Comparison of ENCODE assay signal across 9 mouse cellular contexts in the genomic region with DNA sequence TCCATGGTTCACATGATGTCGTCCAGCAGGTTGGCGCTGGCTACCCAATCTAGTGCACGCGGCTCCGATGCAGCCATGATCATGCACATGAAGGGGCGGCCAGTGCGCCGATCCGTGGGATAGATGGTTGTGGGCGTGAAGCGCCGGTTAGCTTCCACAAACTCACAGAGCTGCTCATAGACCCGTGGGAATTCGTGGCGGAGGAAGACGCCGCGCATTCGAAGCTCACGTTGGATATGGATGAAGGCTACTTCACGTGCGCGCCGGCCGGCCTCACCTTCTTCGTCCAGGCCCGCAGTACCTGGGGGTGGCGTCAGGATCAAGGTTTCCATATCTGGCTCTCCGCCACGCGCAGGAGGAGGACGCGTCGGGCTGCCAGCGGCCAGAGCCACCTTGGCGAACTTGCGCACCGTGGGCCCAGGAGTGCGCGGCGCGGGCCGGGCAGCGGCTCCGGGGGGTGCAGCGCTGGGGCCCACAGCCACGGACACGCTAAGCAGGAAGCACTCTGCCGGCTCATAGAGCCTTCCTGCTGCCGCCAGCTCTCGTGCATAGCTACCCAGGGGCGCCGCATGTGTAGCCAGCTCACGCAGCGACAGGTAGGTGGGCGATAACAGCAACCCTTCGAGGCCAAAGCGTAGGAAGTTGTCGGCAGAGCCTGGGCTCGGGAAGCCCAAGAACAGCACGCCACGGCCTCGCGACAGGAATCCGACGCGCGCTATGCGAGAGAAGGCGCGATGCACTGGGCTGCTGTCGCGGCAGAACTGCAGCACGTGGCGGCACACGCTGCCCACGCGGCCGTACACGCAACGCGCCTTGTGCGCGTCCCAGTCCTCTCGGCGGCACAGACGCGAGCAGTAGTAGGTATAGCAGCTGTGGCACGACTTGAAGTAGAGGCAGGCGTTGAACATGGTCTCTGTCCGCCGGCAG. TPM values are rescaled to one million over a fixed set of nuclear protein-coding genes. Genes with fewer than 3 reads are reported as not detected.
DNase-seq lines count a peak whose midpoint lies in the region; ATAC-seq and TF ChIP-seq lines count a peak whose summit lies in the region.
"Had no signal": no experiment of that assay in that cellular context is flagged by ENCODE, and none has a peak within 500 bp of the region (broad histone marks: within the 10 kb centered on the region; RNA-seq: fewer than 3 reads in every experiment).

No protein-coding gene starts in this region.

- peaks cover 60% of the 10 kb centered on the region for H3K27me3 ChIP-seq in embryonic facial prominence, embryonic 13.5 days
- H3K27me3 ChIP-seq in limb, embryonic 10.5 days (ENCODE audit: low read depth, poor library complexity, severe bottlenecking) = peaks cover 62% of the 10 kb centered on the region
- H3K27me3 ChIP-seq in stomach, embryonic 14.5 days (ENCODE audit: control insufficient read depth, insufficient read depth, low read length) = peaks cover 37% of the 10 kb centered on the region

- peaks cover 22% of the 10 kb centered on the region for H3K4me1 ChIP-seq in lung, adult 2 months (ENCODE audit: control insufficient read depth, insufficient read depth, low read length)
- peaks cover 75% of the 10 kb centered on the region for H3K4me1 ChIP-seq in embryonic facial prominence, embryonic 13.5 days
- H3K4me1 ChIP-seq in limb, embryonic 10.5 days = peaks cover 76% of the 10 kb centered on the region
- peaks cover 54% of the 10 kb centered on the region for H3K4me1 ChIP-seq in stomach, embryonic 14.5 days (ENCODE audit: control insufficient read depth, insufficient read depth, low read length)

- H3K27ac ChIP-seq in embryonic facial prominence, embryonic 13.5 days = no peak overlapping the region
- peak overlapping the region; percentile 67 for H3K27ac ChIP-seq in limb, embryonic 10.5 days
- no peak overlapping the region for H3K27ac ChIP-seq in stomach, embryonic 14.5 days (ENCODE audit: low read length)

- ATAC-seq in CD4-positive, CD25-positive, alpha-beta regulatory T cell, adult 4 months = no peak
- ATAC-seq in embryonic facial prominence, embryonic 13.5 days (ENCODE audit: insufficient number of reproducible peaks, insufficient read depth, low FRiP score, low TSS enrichment, low read depth) = no peak
- no peak for ATAC-seq in stomach, embryonic 14.5 days (ENCODE audit: insufficient number of reproducible peaks, insufficient read depth, low FRiP score, low read depth)

- DNase-seq in CD4-positive, CD25-positive, alpha-beta regulatory T cell, adult 2 months (ENCODE audit: low read depth, low spot score) = peak; percentile 66
- DNase-seq in lung, adult 2 months = no peak
- DNase-seq in lung, postnatal 36 days = no peak
- DNase-seq in limb, embryonic 10.5 days (ENCODE audit: low spot score) = peak; percentile 45
- DNase-seq in Muller cell, postnatal 12 days (ENCODE audit: inconsistent ontology term) = no peak

- TF ChIP-seq CTCF in lung, adult 2 months (IDR thresholded peaks at IDR 0.05; ENCODE audit: insufficient read depth, low read length) = no peak

- H3K9me3 ChIP-seq in embryonic facial prominence, embryonic 13.5 days = no peaks in the 10 kb centered on the region
- no peaks in the 10 kb centered on the region for H3K9me3 ChIP-seq in limb, embryonic 10.5 days (replicated peaks)
- H3K9me3 ChIP-seq in stomach, embryonic 14.5 days (ENCODE audit: control insufficient read depth, low read depth, low read length) = no peaks in the 10 kb centered on the region

- WGBS in lung, adult 2 months = 15% methylated on average over 92 of the region's 92 CpGs
- 13% methylated on average over 92 of the region's 92 CpGs for WGBS in embryonic facial prominence, embryonic 13.5 days
- 15% methylated on average over 92 of the region's 92 CpGs for WGBS in limb, embryonic 10.5 days
- 20% methylated on average over 92 of the region's 92 CpGs for WGBS in stomach, embryonic 14.5 days

- peak overlapping the region; percentile 58 for H3K9ac ChIP-seq in embryonic facial prominence, embryonic 13.5 days
- no peak overlapping the region; the same call in 1 of the 2 replicates for H3K9ac ChIP-seq in stomach, embryonic 14.5 days (replicated peaks; ENCODE audit: low read depth, low read length)

- no peak for TF ChIP-seq POLR2A in lung, adult 2 months (IDR thresholded peaks at IDR 0.05; ENCODE audit: borderline replicate concordance, extremely low read depth, low read depth, low read length)

- H3K36me3 ChIP-seq in embryonic facial prominence, embryonic 13.5 days = peaks cover 10% of the 10 kb centered on the region; the same call in 1 of the 2 replicates
- peaks cover 11% of the 10 kb centered on the region for H3K36me3 ChIP-seq in limb, embryonic 10.5 days
- H3K36me3 ChIP-seq in stomach, embryonic 14.5 days (ENCODE audit: control insufficient read depth, insufficient read depth, low read length) = no peaks in the 10 kb centered on the region

- peak overlapping the region; percentile 14 for H3K4me3 ChIP-seq in lung, adult 2 months (replicated peaks; ENCODE audit: extremely low read depth, low read depth, low read length)
- peak overlapping the region; percentile 32 for H3K4me3 ChIP-seq in embryonic facial prominence, embryonic 13.5 days
- H3K4me3 ChIP-seq in limb, embryonic 10.5 days = peak overlapping the region; percentile 44
- peak overlapping the region; percentile 15 for H3K4me3 ChIP-seq in stomach, embryonic 14.5 days (ENCODE audit: low read depth, low read length)
- H3K4me3 ChIP-seq: erythroblast, embryonic 14.5 days had no signal

- H3K4me2 ChIP-seq in embryonic facial prominence, embryonic 13.5 days = peak overlapping the region; percentile 53
- peak overlapping the region; percentile 22 for H3K4me2 ChIP-seq in stomach, embryonic 14.5 days (replicated peaks; ENCODE audit: low read depth, low read length)

RNA-seq across cellular contexts. Expression of gene Phpt1, which starts 2.2 kb away (rescaled TPM):
- 10 to 100 TPM; 53.9 to 66.8 TPM for polyA plus RNA-seq in CD4-positive, CD25-positive, alpha-beta regulatory T cell, adult 4 months (2017; shearing (Covaris generic))
- 32.7 and 59.6 TPM in 2 replicates for polyA plus RNA-seq in lung, adult 2 months (2012; rRNA removed)
- polyA plus RNA-seq in embryonic facial prominence, embryonic 13.5 days (2015; fragmentation: Nextera tagmentation; extraction: Ambion mirVana) = 169 and 174 TPM in 2 replicates
- polyA plus RNA-seq in limb, embryonic 10.5 days (2016; fragmentation: Nextera tagmentation; extraction: Ambion mirVana) = 157 and 161 TPM in 2 replicates
- polyA plus RNA-seq in stomach, embryonic 14.5 days (2014; fragmentation: Nextera tagmentation; extraction: Ambion mirVana) = 225 and 231 TPM in 2 replicates

RNA-seq across cellular contexts. Expression of gene Mamdc4, which starts 2.6 kb away (rescaled TPM):
- polyA plus RNA-seq in CD4-positive, CD25-positive, alpha-beta regulatory T cell, adult 4 months (2017; shearing (Covaris generic)) = 1 to 10 TPM; 1.6 to 4.7 TPM
- polyA plus RNA-seq in lung, adult 2 months (2012; rRNA removed) = 10.2 and 11.5 TPM in 2 replicates
- 4.3 and 7.2 TPM in 2 replicates for polyA plus RNA-seq in embryonic facial prominence, embryonic 13.5 days (2015; fragmentation: Nextera tagmentation; extraction: Ambion mirVana)
- 2.3 and 8.2 TPM in 2 replicates for polyA plus RNA-seq in limb, embryonic 10.5 days (2016; fragmentation: Nextera tagmentation; extraction: Ambion mirVana)
- 3.6 and 5.5 TPM in 2 replicates for polyA plus RNA-seq in stomach, embryonic 14.5 days (2014; fragmentation: Nextera tagmentation; extraction: Ambion mirVana)

RNA-seq across cellular contexts. Expression of gene Ajm1, which starts 4.3 kb away (rescaled TPM):
- not detected for polyA plus RNA-seq in CD4-positive, CD25-positive, alpha-beta regulatory T cell, adult 4 months (2017; shearing (Covaris generic))
- 0.31 and 0.34 TPM in 2 replicates for polyA plus RNA-seq in lung, adult 2 months (2012; rRNA removed)
- 0.39 and 0.62 TPM in 2 replicates for polyA plus RNA-seq in embryonic facial prominence, embryonic 13.5 days (2015; fragmentation: Nextera tagmentation; extraction: Ambion mirVana)
- polyA plus RNA-seq in limb, embryonic 10.5 days (2016; fragmentation: Nextera tagmentation; extraction: Ambion mirVana) = 0.06 and 0.08 TPM in 2 replicates
- 0.70 and 1.3 TPM in 2 replicates for polyA plus RNA-seq in stomach, embryonic 14.5 days (2014; fragmentation: Nextera tagmentation; extraction: Ambion mirVana)
- polyA plus RNA-seq: erythroblast, embryonic 14.5 days had no signal

RNA-seq across cellular contexts. Expression of gene Edf1, which starts 19.6 kb away (rescaled TPM):
- polyA plus RNA-seq in CD4-positive, CD25-positive, alpha-beta regulatory T cell, adult 4 months (2017; shearing (Covaris generic)) = 100 to 1,000 TPM; 257 to 281 TPM
- polyA plus RNA-seq in lung, adult 2 months (2012; rRNA removed) = 94.0 and 106 TPM in 2 replicates
- polyA plus RNA-seq in embryonic facial prominence, embryonic 13.5 days (2015; fragmentation: Nextera tagmentation; extraction: Ambion mirVana) = 335 and 341 TPM in 2 replicates
- 307 and 320 TPM in 2 replicates for polyA plus RNA-seq in limb, embryonic 10.5 days (2016; fragmentation: Nextera tagmentation; extraction: Ambion mirVana)
- polyA plus RNA-seq in stomach, embryonic 14.5 days (2014; fragmentation: Nextera tagmentation; extraction: Ambion mirVana) = 342 and 346 TPM in 2 replicates

RNA-seq across cellular contexts. Expression of gene Traf2, which starts 30.5 kb away (rescaled TPM):
- 100 to 1,000 TPM in 1 of 2 experiments, 10 to 100 TPM in 1; 83.7 to 125 TPM for polyA plus RNA-seq in CD4-positive, CD25-positive, alpha-beta regulatory T cell, adult 4 months (2017; shearing (Covaris generic))
- 13.8 and 16.2 TPM in 2 replicates for polyA plus RNA-seq in lung, adult 2 months (2012; rRNA removed)
- 31.4 and 35.4 TPM in 2 replicates for polyA plus RNA-seq in embryonic facial prominence, embryonic 13.5 days (2015; fragmentation: Nextera tagmentation; extraction: Ambion mirVana)
- 46.1 and 46.2 TPM in 2 replicates for polyA plus RNA-seq in limb, embryonic 10.5 days (2016; fragmentation: Nextera tagmentation; extraction: Ambion mirVana)
- polyA plus RNA-seq in stomach, embryonic 14.5 days (2014; fragmentation: Nextera tagmentation; extraction: Ambion mirVana) = 30.5 and 33.2 TPM in 2 replicates

Comparison
In these comparisons a context has a peak if more than half of its experiments do, and no peak if none do; other contexts are left out.
1. DNase-seq: peak in CD4-positive, CD25-positive, alpha-beta regulatory T cell, adult 2 months (single experiment) and limb, embryonic 10.5 days (single experiment); none in lung, adult 2 months (single experiment), lung, postnatal 36 days (single experiment) and Muller cell, postnatal 12 days (single experiment).
2. Peak in every context shown above with its lines, with median percentiles within 50 percentile points of each other: H3K4me3 ChIP-seq.